Mouse (Mus musculus) thymus, adult 2 months (tissue): ENCODE results near the gene Klhl36.

ENCODE experiments used
- CTCF ChIP-seq: fragments of 200-500 bp; IDR thresholded peaks from 2 replicates; pipeline ENCODE4 v1.5.1; 2012; ENCODE audit warnings: mild to moderate bottlenecking, control low read depth, low read length, moderate library complexity, borderline replicate concordance; ENCODE audit not compliant: control insufficient read depth, poor library complexity, insufficient read depth; ENCODE audit errors: extremely low read depth
- POLR2A ChIP-seq: fragments of 200-500 bp; IDR thresholded peaks from 2 replicates; pipeline ENCODE4 v1.6.1; 2012; ENCODE audit warnings: mild to moderate bottlenecking, low read length, control low read depth, moderate library complexity; ENCODE audit not compliant: control insufficient read depth, poor library complexity, insufficient read depth; ENCODE audit errors: extremely low read depth

DNA sequence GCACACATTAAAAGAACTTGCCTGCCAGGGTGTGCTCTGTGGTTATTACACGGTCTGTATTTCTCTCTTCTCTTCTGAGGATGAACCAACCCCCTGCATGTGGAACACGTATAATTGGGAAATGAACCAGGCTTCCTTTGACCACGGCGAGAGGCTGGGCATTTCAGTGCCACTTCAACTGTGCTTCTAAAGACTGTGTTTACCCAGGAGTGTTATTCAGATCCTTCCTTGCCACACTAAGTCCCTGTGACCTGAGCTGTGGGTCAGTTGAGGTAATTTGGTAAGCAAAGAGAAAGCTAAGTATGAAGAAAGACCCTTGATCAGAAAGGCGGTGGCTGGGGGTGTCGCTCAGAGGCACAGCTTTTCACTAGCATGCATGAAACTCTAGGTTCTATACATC lies 19.2 kb downstream of the Klhl36 start:
- no peak for TF ChIP-seq POLR2A
- TF ChIP-seq CTCF, result no peak
